Mouse (Mus musculus) stomach, postnatal 0 days (tissue): Measurements from ENCODE around the gene Psd. TPM values are rescaled to one million over a fixed set of nuclear protein-coding genes. Genes with fewer than 3 reads are reported as not detected.

Experiments
- ATAC-seq: fragments of 200-750 bp; cut with Nextera tagmentation; 2 replicates; pipeline ENCODE4 v1.8.0; 2017; ENCODE audit not compliant: low FRiP score, low TSS enrichment
- DNase-seq: peaks from one replicate; pipeline ENCODE4 v3.0.0-alpha.2; 2016; ENCODE audit warnings: low spot score
- H3K27ac ChIP-seq: fragments of 300-500 bp; sonication (generic); replicated peaks from 2 replicates; pipeline ENCODE4 v1.5.1; 2014; ENCODE audit warnings: mild to moderate bottlenecking, control low read depth
- H3K27me3 ChIP-seq: fragments of 300-500 bp; sonication (generic); 2 replicates; pipeline ENCODE4 v1.6.1; 2014; ENCODE audit warnings: low read length; ENCODE audit not compliant: control insufficient read depth, insufficient read depth
- H3K36me3 ChIP-seq: fragments of 300-500 bp; sonication (generic); 2 replicates; pipeline ENCODE4 v1.6.1; 2014; ENCODE audit warnings: low read length, mixed read lengths; ENCODE audit not compliant: control insufficient read depth, insufficient read depth
- H3K4me1 ChIP-seq: fragments of 300-500 bp; sonication (generic); replicated peaks from 2 replicates; pipeline ENCODE4 v1.6.1; 2014; ENCODE audit warnings: antibody characterized with exemption; ENCODE audit not compliant: control insufficient read depth, insufficient read depth
- H3K4me2 ChIP-seq: fragments of 300-500 bp; sonication (generic); replicated peaks from 2 replicates; pipeline ENCODE4 v1.6.1; 2014; ENCODE audit warnings: low read depth, mild to moderate bottlenecking, control low read depth, moderate library complexity
- H3K4me3 ChIP-seq: fragments of 300-500 bp; sonication (generic); 2 replicates; pipeline ENCODE4 v1.5.1; 2014; ENCODE audit warnings: low read depth, low read length, control low read depth
- H3K9ac ChIP-seq: fragments of 300-500 bp; sonication (generic); 2 replicates; pipeline ENCODE4 v1.6.1; 2014; ENCODE audit warnings: mild to moderate bottlenecking, low read length, control low read depth, mixed read lengths
- H3K9me3 ChIP-seq: fragments of 300-500 bp; sonication (generic); 2 replicates; pipeline ENCODE4 v1.6.1; 2016; ENCODE audit warnings: low read length; ENCODE audit not compliant: control insufficient read depth
- CTCF ChIP-seq: IDR thresholded peaks from 2 replicates; pipeline ENCODE4 v1.5.1; 2016; ENCODE audit warnings: antibody characterized with exemption, low read depth, mild to moderate bottlenecking, moderate library complexity
- EP300 ChIP-seq: optimal IDR thresholded peaks from 2 replicates; pipeline ENCODE3; 2016; ENCODE audit warnings: antibody characterized with exemption
- WGBS: fragments of 180-500 bp; shearing (Covaris S2); extraction: QIAGEN DNeasy Blood & Tissue Kit; methylation state at CpG from one replicate; pipeline ENCODE4 v1.1.7; 2014; 5-methylcytosine and 5-hydroxymethylcytosine counted together
- polyA plus RNA-seq: library from polyadenylated mRNA; unstranded; fragments of >200 nt; fragmentation: Nextera tagmentation; extraction: Ambion mirVana; gene quantifications from 2 replicates; pipeline ENCODE4 v1.2.1, GENCODE M21; 2015

Gene Psd
- polyA plus RNA-seq, 1 experiment from 2014 or later = 44.9 TPM

DNA sequence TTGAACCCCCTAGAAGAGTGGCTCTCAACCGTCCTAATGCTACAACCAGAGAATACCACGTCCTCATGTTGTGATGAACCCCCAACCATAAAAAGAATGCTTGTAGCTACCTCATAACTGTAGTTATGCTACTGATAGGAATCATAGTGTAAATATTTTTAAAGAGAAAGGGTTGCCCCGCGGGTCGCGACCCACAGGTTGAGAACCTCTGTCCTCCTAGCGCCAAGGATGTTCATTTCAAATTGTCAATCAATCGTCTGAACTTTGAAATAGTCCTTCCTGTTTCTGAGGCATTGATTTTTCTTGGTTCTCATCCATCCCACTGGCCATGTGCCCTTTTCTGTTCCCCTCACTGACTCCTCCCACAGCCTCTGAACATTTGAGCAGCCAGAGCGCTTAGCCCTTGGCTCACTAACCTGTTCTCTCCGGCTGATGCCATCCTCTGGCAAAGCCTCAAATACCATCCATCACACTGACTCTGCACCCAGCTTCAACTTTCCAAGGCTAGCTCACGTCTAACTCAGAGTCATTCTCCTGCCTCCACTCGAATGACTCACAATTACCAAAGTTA is 36.3 kb downstream of the Psd start:
- H3K27me3 ChIP-seq = no peaks in the 10 kb centered on the region
- no peaks in the 10 kb centered on the region for H3K4me1 ChIP-seq
- no peak overlapping the region for H3K4me2 ChIP-seq
- H3K27ac ChIP-seq = no peak overlapping the region
- H3K36me3 ChIP-seq = peaks cover 5% of the 10 kb centered on the region
- no peaks in the 10 kb centered on the region for H3K9me3 ChIP-seq
- no peak for DNase-seq
- H3K4me3 ChIP-seq = no peak overlapping the region
- no peak for ATAC-seq
- TF ChIP-seq CTCF (no peak), EP300 (no peak)
- no peak overlapping the region for H3K9ac ChIP-seq
- 56% methylated on average over 12 of the region's 12 CpGs for WGBS

DNA sequence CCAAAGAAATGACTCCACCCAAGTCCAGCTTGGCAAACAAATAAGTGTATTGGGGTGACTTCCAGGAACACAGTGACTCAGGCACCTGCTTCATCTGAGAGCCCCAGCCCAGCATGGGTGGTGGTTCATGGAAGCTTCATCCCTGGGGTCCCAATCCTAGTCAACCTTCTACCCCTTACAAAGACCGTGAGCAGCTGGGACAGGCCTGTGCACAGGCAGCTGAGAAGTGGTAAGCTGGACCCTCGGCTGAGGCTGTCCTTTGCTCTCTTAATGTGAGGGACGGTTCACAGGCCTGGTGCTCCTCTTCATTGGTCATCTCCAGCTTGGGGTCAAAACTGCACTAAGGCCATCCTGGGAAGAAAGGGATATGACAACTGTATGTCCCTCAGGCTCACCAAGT is 39.4 kb downstream of the Psd start:
- no peak overlapping the region for H3K27ac ChIP-seq
- no peaks in the 10 kb centered on the region for H3K4me1 ChIP-seq
- TF ChIP-seq EP300 = no peak
- TF ChIP-seq CTCF = no peak
- 91% methylated on average over 3 of the region's 3 CpGs for WGBS
- no peaks in the 10 kb centered on the region for H3K27me3 ChIP-seq
- no peak overlapping the region for H3K4me3 ChIP-seq
- ATAC-seq (no peak), DNase-seq (no peak)
- H3K9me3 ChIP-seq = no peaks in the 10 kb centered on the region
- H3K9ac ChIP-seq = no peak overlapping the region
- H3K36me3 ChIP-seq = peaks cover 23% of the 10 kb centered on the region
- H3K4me2 ChIP-seq = no peak overlapping the region

DNA sequence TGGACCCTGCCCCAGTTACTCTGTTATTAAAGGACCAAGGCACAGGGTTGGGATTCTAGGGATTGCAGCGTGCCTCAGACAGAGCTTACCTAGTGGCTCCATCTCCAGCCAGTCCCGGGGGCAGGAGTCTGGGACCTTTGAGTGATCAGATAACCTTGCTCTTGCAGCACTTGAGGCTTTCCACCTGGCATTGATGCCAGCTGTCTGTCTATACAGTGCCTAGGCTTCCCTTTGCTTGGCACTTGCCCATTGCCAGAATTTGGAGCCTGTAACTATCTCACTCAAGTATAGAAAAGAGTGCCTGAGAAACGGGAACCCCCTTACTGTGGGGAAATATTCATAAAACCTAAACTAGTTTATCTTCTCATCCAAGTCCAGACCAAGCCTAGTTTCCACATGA is 40.0 kb downstream of the Psd start:
- Histone ChIP-seq H3K27ac (no peak overlapping the region), H3K4me1 (no peaks in the 10 kb centered on the region), H3K27me3 (no peaks in the 10 kb centered on the region), H3K9ac (no peak overlapping the region), H3K9me3 (no peaks in the 10 kb centered on the region), H3K4me3 (no peak overlapping the region), H3K4me2 (no peak overlapping the region), H3K36me3 (peaks cover 23% of the 10 kb centered on the region)
- 0 out of 2 replicates have a peak, but pooled peaks have one; percentile 10 for ATAC-seq
- no peak for DNase-seq
- TF ChIP-seq EP300 (no peak), CTCF (no peak)
- WGBS = 90% methylated on average over 3 of the region's 3 CpGs

DNA sequence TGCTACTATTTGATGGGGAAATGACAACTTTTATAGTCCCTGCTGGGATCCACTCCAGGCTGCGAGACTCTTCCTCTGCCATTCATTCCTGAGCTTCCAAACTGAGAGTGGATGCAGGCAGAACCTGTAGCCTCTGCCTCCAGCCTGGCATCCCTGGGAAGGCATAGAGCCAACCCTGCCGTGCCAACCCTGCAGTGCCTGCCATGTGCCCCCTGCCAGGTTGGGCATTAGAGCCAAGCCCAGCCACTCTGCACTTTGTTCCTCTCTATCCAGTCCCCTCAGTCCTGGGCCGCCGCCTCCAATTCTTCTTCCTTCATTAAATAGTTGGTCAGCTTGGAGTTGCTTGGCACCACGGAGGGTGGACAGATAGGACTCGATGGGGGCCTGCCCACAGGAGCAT is 40.9 kb downstream of the Psd start:
- no peak for DNase-seq
- H3K36me3 ChIP-seq = peaks cover 27% of the 10 kb centered on the region
- H3K4me3 ChIP-seq = no peak overlapping the region
- no peak overlapping the region for H3K4me2 ChIP-seq
- WGBS = 86% methylated on average over 6 of the region's 6 CpGs
- no peak overlapping the region for H3K27ac ChIP-seq
- ATAC-seq = no peak
- no peak for TF ChIP-seq CTCF
- no peak for TF ChIP-seq EP300
- H3K4me1 ChIP-seq = no peaks in the 10 kb centered on the region
- H3K27me3 ChIP-seq = no peaks in the 10 kb centered on the region
- H3K9me3 ChIP-seq = no peaks in the 10 kb centered on the region
- H3K9ac ChIP-seq = no peak overlapping the region

DNA sequence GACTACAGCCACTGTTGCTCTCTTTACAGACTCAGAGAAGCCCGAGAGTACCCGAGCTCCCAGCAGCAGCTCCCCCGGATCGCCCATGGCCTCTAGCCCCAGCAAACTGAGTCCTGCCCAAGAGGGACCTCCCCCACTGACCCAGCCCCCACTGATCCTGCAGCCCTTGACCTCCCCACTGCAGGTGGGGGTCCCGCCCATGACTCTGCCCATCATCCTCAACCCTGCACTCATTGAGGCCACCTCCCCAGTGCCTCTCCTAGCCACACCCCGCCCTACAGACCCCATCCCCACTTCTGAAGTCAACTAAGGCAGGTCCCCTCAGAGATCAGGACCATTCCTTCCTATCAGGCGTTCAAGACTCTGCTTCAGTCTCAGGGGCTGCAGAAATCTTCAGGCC is 41.3 kb downstream of the Psd start:
- peaks cover 30% of the 10 kb centered on the region for H3K36me3 ChIP-seq
- no peak overlapping the region for H3K9ac ChIP-seq
- TF ChIP-seq EP300 = no peak
- no peak for TF ChIP-seq CTCF
- DNase-seq = no peak
- H3K27me3 ChIP-seq = no peaks in the 10 kb centered on the region
- H3K4me1 ChIP-seq = no peaks in the 10 kb centered on the region
- 0 out of 2 replicates have a peak, but pooled peaks have one; percentile 24 for ATAC-seq
- H3K9me3 ChIP-seq = no peaks in the 10 kb centered on the region
- H3K4me3 ChIP-seq = no peak overlapping the region
- H3K4me2 ChIP-seq = no peak overlapping the region
- WGBS = 80% methylated on average over 7 of the region's 7 CpGs
- H3K27ac ChIP-seq = no peak overlapping the region

DNA sequence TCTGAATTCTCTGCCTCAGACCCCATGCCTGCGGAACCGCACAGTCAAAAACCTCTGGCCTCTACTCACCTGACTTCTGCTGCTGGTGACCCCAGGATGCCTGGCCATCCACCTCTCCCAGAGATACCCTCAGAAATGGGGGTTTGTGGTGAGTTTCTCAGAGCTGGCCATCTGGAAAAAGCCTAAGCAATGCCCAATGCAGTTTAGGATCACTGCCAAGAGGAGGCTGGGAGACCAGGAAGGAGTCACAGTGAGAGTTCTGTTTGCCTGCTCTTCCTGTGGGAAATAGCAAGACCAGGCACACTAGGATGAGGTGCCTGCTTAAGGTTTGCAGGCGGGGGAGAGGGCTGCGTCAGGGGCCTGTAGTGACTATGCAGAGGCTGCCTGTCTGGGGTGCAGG is 42.3 kb downstream of the Psd start:
- Histone ChIP-seq H3K27me3 (no peaks in the 10 kb centered on the region), H3K36me3 (peaks cover 33% of the 10 kb centered on the region), H3K9ac (no peak overlapping the region), H3K4me3 (no peak overlapping the region), H3K4me1 (no peaks in the 10 kb centered on the region), H3K27ac (no peak overlapping the region), H3K4me2 (no peak overlapping the region), H3K9me3 (no peaks in the 10 kb centered on the region)
- WGBS = 91% methylated on average over 4 of the region's 4 CpGs
- DNase-seq = no peak
- ATAC-seq = no peak
- TF ChIP-seq EP300 = no peak
- no peak for TF ChIP-seq CTCF
